Mouse (Mus musculus) c-Kit-positive CD71-positive TER-119-positive erythroid progenitor cells, embryonic 14.5 days (primary cell): ENCODE measurements around the gene Tnni3k.

Experiments
- DNase-seq: peaks from one replicate; pipeline ENCODE4 v3.0.0-alpha.2; 2013; ENCODE audit warnings: low spot score

Tnni3k gene

GRCm38 (mm10) chr3:155055231-155055916 lies at the start of gene Tnni3k:
Gene Tnni3k (minus strand): TSS chr3:155055407.
- no peak for DNase-seq

GRCm38 (mm10) chr3:155099266-155099665 lies 44.1 kb upstream of the Tnni3k start:
- DNase-seq, result no peak

- DNase-seq, result peak; percentile 72
These were observed 38.1 kb upstream of the Tnni3k start, which contains the start of the genes Fpgt and Lrriq3 for GRCm38 (mm10) chr3:155093116-155093956. Gene Fpgt (minus strand): TSS chr3:155093403. Gene Lrriq3 (plus strand): TSS chr3:155093434.

GRCm38 (mm10) chr3:155092081-155092480 lies 36.9 kb upstream of the Tnni3k start:
- no peak for DNase-seq

- DNase-seq, result no peak
These were observed 22.7 kb upstream of the Tnni3k start for GRCm38 (mm10) chr3:155077908-155078307.

- DNase-seq, result no peak
These were observed 4.2 kb upstream of the Tnni3k start for GRCm38 (mm10) chr3:155059449-155059822.

- no peak for DNase-seq
These were observed 3.7 kb upstream of the Tnni3k start for GRCm38 (mm10) chr3:155058800-155059448.

- no peak for DNase-seq
These were observed 2.4 kb upstream of the Tnni3k start for GRCm38 (mm10) chr3:155057566-155057965.

- DNase-seq, result no peak
These were observed 1.4 kb upstream of the Tnni3k start for GRCm38 (mm10) chr3:155056606-155057005.

GRCm38 (mm10) chr3:155053189-155053588 lies 2.0 kb downstream of the Tnni3k start:
- DNase-seq, result no peak

GRCm38 (mm10) chr3:155052021-155052420 lies 3.2 kb downstream of the Tnni3k start:
- no peak for DNase-seq

- no peak for DNase-seq
These were observed 16.0 kb downstream of the Tnni3k start for GRCm38 (mm10) chr3:155039012-155039836.

GRCm38 (mm10) chr3:155034323-155034722 lies 20.9 kb downstream of the Tnni3k start:
- DNase-seq, result no peak

GRCm38 (mm10) chr3:155030200-155030599 lies 25.0 kb downstream of the Tnni3k start:
- DNase-seq, result no peak

- DNase-seq, result no peak
These were observed 52.4 kb downstream of the Tnni3k start for GRCm38 (mm10) chr3:155002781-155003180.

- DNase-seq, result no peak
These were observed 54.2 kb downstream of the Tnni3k start for GRCm38 (mm10) chr3:155001056-155001455.

GRCm38 (mm10) chr3:154992678-154993077 lies 62.5 kb downstream of the Tnni3k start:
- no peak for DNase-seq

GRCm38 (mm10) chr3:154979101-154979500 lies 76.1 kb downstream of the Tnni3k start:
- DNase-seq, result no peak

GRCm38 (mm10) chr3:154971626-154972025 lies 83.6 kb downstream of the Tnni3k start:
- DNase-seq, result no peak

GRCm38 (mm10) chr3:154970981-154971380 lies 84.2 kb downstream of the Tnni3k start:
- no peak for DNase-seq

- no peak for DNase-seq
These were observed 93.9 kb downstream of the Tnni3k start for GRCm38 (mm10) chr3:154961284-154961683.

GRCm38 (mm10) chr3:154953088-154953487 lies 102.1 kb downstream of the Tnni3k start:
- no peak for DNase-seq
